Mouse (Mus musculus): Measurements from ENCODE around the gene Baat.

- TF ChIP-seq CTCF (IDR thresholded peaks at IDR 0.05) (no peak), POLR2A (IDR thresholded peaks at IDR 0.05; ENCODE audit: insufficient read depth, low read depth, low read length) (no peak), EP300 (IDR thresholded peaks at IDR 0.05; ENCODE audit: insufficient read depth, low read depth, low read length) (no peak)
Observed at GRCm38 (mm10) chr4:49539665-49540064, 33.3 kb upstream of the Baat start.
